Mouse (Mus musculus) MEL (cell line): ENCODE measurements around the gene Usp50.

Source experiments
- CTCF ChIP-seq, 3 experiments: IDR thresholded peaks in 2 of 3; conservative IDR thresholded peaks in 1 of 3; 2 replicates each; pipeline ENCODE4 v1.5.1; 2011 to 2012; ENCODE audit warnings: low read length in 3 of 3, low read depth in 2 of 3, mild to moderate bottlenecking in 2 of 3, improper control_type of control experiment in 1 of 3, inconsistent platforms in 1 of 3, mixed read lengths in 1 of 3, moderate library complexity in 1 of 3; ENCODE audit not compliant: control insufficient read depth in 1 of 3, insufficient read depth in 1 of 3, poor library complexity in 1 of 3, severe bottlenecking in 1 of 3
- E2F4 ChIP-seq: IDR thresholded peaks from 2 replicates; pipeline ENCODE4 v1.6.1; 2011; ENCODE audit warnings: low read depth, low read length, improper control_type of control experiment, borderline replicate concordance
- ELF1 ChIP-seq: IDR thresholded peaks from 2 replicates; pipeline ENCODE4 v1.6.1; 2014; ENCODE audit warnings: low read depth, mild to moderate bottlenecking, inconsistent platforms, low read length, improper control_type of control experiment, moderate library complexity
- EP300 ChIP-seq, 2 experiments: IDR thresholded peaks; 2 replicates each; pipeline ENCODE4 v1.6.1; 2011; ENCODE audit warnings: improper control_type of control experiment in 2 of 2, low read length in 2 of 2, low read depth in 1 of 2, mild to moderate bottlenecking in 1 of 2
- ETS1 ChIP-seq: IDR thresholded peaks from 2 replicates; pipeline ENCODE4 v1.6.1; 2012; ENCODE audit warnings: low read depth, mild to moderate bottlenecking, inconsistent platforms, low read length, improper control_type of control experiment, moderate library complexity
- GATA1 ChIP-seq: IDR thresholded peaks from 2 replicates; pipeline ENCODE4 v1.6.1; 2011; ENCODE audit warnings: low read depth, low read length, improper control_type of control experiment
- JUND ChIP-seq: IDR thresholded peaks from 2 replicates; pipeline ENCODE4 v1.6.1; 2011; ENCODE audit warnings: low read depth, mild to moderate bottlenecking, improper control_type of control experiment, low read length
- KAT2A ChIP-seq: conservative IDR thresholded peaks from 2 replicates; pipeline ENCODE4 v1.6.1; 2012; ENCODE audit warnings: low read depth, low read length, improper control_type of control experiment, inconsistent platforms
- MAFK ChIP-seq: IDR thresholded peaks from 2 replicates; pipeline ENCODE4 v1.6.1; 2011; ENCODE audit warnings: low read depth, mild to moderate bottlenecking, low read length, improper control_type of control experiment, borderline replicate concordance
- POLR2A ChIP-seq, 2 experiments: IDR thresholded peaks; 2 replicates each; pipeline ENCODE4 v1.6.1; 2011 to 2012; ENCODE audit warnings: low read length in 2 of 2, mild to moderate bottlenecking in 2 of 2, control low read depth in 1 of 2, improper control_type of control experiment in 1 of 2, low read depth in 1 of 2, moderate library complexity in 1 of 2; ENCODE audit not compliant: control insufficient read depth in 1 of 2, insufficient read depth in 1 of 2, poor library complexity in 1 of 2
- POLR2AphosphoS2 ChIP-seq: IDR thresholded peaks from 2 replicates; pipeline ENCODE4 v1.6.1; 2011; ENCODE audit warnings: low read length, improper control_type of control experiment
- POLR2AphosphoS5 ChIP-seq: IDR thresholded peaks from 2 replicates; pipeline ENCODE4 v1.6.1; 2012; ENCODE audit warnings: low read depth, borderline replicate concordance, mild to moderate bottlenecking, inconsistent platforms, low read length, moderate library complexity, mixed read lengths
- RCOR1 ChIP-seq: IDR thresholded peaks from 2 replicates; pipeline ENCODE4 v1.6.1; 2012; ENCODE audit warnings: low read depth, mild to moderate bottlenecking, inconsistent platforms, low read length, improper control_type of control experiment
- TAL1 ChIP-seq: IDR thresholded peaks from 2 replicates; pipeline ENCODE4 v1.6.1; 2012; ENCODE audit warnings: mild to moderate bottlenecking, inconsistent platforms, low read length, moderate library complexity, mixed read lengths

DNA sequence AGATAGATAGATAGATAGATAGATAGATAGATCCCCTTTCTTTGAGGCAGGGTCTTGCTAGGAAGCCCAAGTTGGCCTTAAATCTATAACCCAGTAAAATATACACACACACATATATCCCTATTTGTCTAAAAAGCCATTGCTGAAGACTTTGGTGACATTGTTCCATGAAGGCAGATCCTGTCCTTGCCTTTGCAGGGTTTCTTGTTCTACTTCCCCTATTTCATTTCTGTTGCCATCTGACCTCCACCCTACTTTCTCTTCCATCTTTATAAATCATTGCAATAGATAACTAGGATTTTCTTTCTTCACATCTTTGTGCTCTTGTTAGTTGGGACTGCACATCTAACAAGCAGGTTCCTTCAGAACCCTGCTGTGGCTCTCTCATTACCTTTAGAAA, 70.3 kb downstream of the Usp50 start:
- TF ChIP-seq POLR2A (IDR thresholded peaks at IDR 0.05; ENCODE audit: control insufficient read depth in 1 of 2, insufficient read depth in 1 of 2, low read depth in 1 of 2, low read length in 2 of 2, poor library complexity in 1 of 2) (no peak), ELF1 (no peak), EP300 (IDR thresholded peaks at IDR 0.05; ENCODE audit: low read depth in 1 of 2, low read length in 2 of 2) (no peak), E2F4 (no peak), RCOR1 (no peak), CTCF (IDR thresholded peaks at IDR 0.05 in 2 of 3, conservative IDR thresholded peaks at IDR 0.05 in 1 of 3; ENCODE audit: control insufficient read depth in 1 of 3, insufficient read depth in 1 of 3, low read depth in 2 of 3, low read length in 3 of 3, poor library complexity in 1 of 3, severe bottlenecking in 1 of 3) (no peak), POLR2AphosphoS2 (no peak), GATA1 (no peak), ETS1 (no peak), TAL1 (no peak), POLR2AphosphoS5 (no peak), MAFK (no peak), JUND (no peak), KAT2A (no peak)
